Mouse (Mus musculus) hindbrain, embryonic 10.5 days (tissue): Measurements from ENCODE around the gene Mcfd2. TPM values are rescaled to one million over a fixed set of nuclear protein-coding genes. Genes with fewer than 3 reads are reported as not detected.
A peak's percentile ranks its signal among the peaks of the same experiment; 100 is the strongest.

Source experiments
- DNase-seq: peaks from one replicate; pipeline ENCODE4 v3.0.0-alpha.2; 2017; ENCODE audit warnings: low spot score
- H3K27ac ChIP-seq: fragments of 300-500 bp; sonication (generic); 2 replicates; pipeline ENCODE4 v1.5.1; 2016; ENCODE audit warnings: mild to moderate bottlenecking, moderate library complexity
- H3K27me3 ChIP-seq: fragments of 300-500 bp; sonication (generic); 2 replicates; pipeline ENCODE4 v1.6.1; 2016; ENCODE audit warnings: mild to moderate bottlenecking; ENCODE audit not compliant: poor library complexity, insufficient read depth, severe bottlenecking
- H3K36me3 ChIP-seq: fragments of 300-500 bp; sonication (generic); 2 replicates; pipeline ENCODE4 v1.6.1; 2016; ENCODE audit warnings: mild to moderate bottlenecking, moderate library complexity
- H3K4me1 ChIP-seq: fragments of 300-500 bp; sonication (generic); replicated peaks from 2 replicates; pipeline ENCODE4 v1.6.1; 2016; ENCODE audit warnings: mild to moderate bottlenecking
- H3K4me3 ChIP-seq: fragments of 300-500 bp; sonication (generic); 2 replicates; pipeline ENCODE4 v1.5.1; 2016; ENCODE audit warnings: mild to moderate bottlenecking, moderate library complexity
- H3K9me3 ChIP-seq: fragments of 300-500 bp; sonication (generic); 2 replicates; pipeline ENCODE4 v1.6.1; 2016; ENCODE audit warnings: mild to moderate bottlenecking, moderate library complexity
- WGBS: fragments of 180-500 bp; shearing (Covaris S2); methylation state at CpG from one replicate; pipeline ENCODE4 v1.1.7; 2016; 5-methylcytosine and 5-hydroxymethylcytosine counted together
- polyA plus RNA-seq: library from polyadenylated mRNA; unstranded; fragments of >200 nt; fragmentation: Nextera tagmentation; extraction: Ambion mirVana; gene quantifications from 2 replicates; pipeline ENCODE4 v1.2.1, GENCODE M21; 2016

The Mcfd2 gene
- polyA plus RNA-seq, 1 experiment from 2014 or later: 70.1 TPM

- H3K4me3 ChIP-seq: no peak overlapping the region
- peaks cover 79% of the 10 kb centered on the region for H3K27me3 ChIP-seq
- 80% methylated on average over 23 of the region's 23 CpGs for WGBS
- no peak overlapping the region for H3K27ac ChIP-seq
- H3K4me1 ChIP-seq: peaks cover 53% of the 10 kb centered on the region
- DNase-seq: no peak
- no peaks in the 10 kb centered on the region for H3K36me3 ChIP-seq
- H3K9me3 ChIP-seq: no peaks in the 10 kb centered on the region
These were observed 20.2 kb upstream of the Mcfd2 start for GRCm38 (mm10) chr17:87285731-87286465.

GRCm38 (mm10) chr17:87284482-87285040, 18.8 kb upstream of the Mcfd2 start:
- peak overlapping the region; percentile 84; the same call in 1 of the 2 replicates for H3K4me3 ChIP-seq
- DNase-seq: no peak
- peaks cover 77% of the 10 kb centered on the region for H3K27me3 ChIP-seq

GRCm38 (mm10) chr17:87283755-87284481, 18.2 kb upstream of the Mcfd2 start:
- H3K4me3 ChIP-seq: peak overlapping the region; percentile 84
- H3K27me3 ChIP-seq: peaks cover 73% of the 10 kb centered on the region
- H3K4me1 ChIP-seq: peaks cover 57% of the 10 kb centered on the region

More at GRCm38 (mm10) chr17:87284482-87285040, 18.8 kb upstream of the Mcfd2 start:
- no peak overlapping the region for H3K27ac ChIP-seq
- WGBS: 67% methylated on average over 7 of the region's 7 CpGs
- H3K4me1 ChIP-seq: peaks cover 57% of the 10 kb centered on the region
- H3K9me3 ChIP-seq: no peaks in the 10 kb centered on the region
- H3K36me3 ChIP-seq: no peaks in the 10 kb centered on the region

GRCm38 (mm10) chr17:87283055-87283754, 17.5 kb upstream of the Mcfd2 start:
- under 1% methylated on average over 56 of the region's 56 CpGs for WGBS
- H3K36me3 ChIP-seq: no peaks in the 10 kb centered on the region
- H3K27me3 ChIP-seq: peaks cover 66% of the 10 kb centered on the region
- peak overlapping the region; percentile 96 for H3K27ac ChIP-seq
- H3K4me3 ChIP-seq: peak overlapping the region; percentile 84
- H3K4me1 ChIP-seq: peaks cover 54% of the 10 kb centered on the region
- no peaks in the 10 kb centered on the region for H3K9me3 ChIP-seq
- no peak for DNase-seq

More at GRCm38 (mm10) chr17:87283755-87284481, 18.2 kb upstream of the Mcfd2 start:
- Histone ChIP-seq H3K9me3 (no peaks in the 10 kb centered on the region), H3K36me3 (no peaks in the 10 kb centered on the region), H3K27ac (no peak overlapping the region)
- 3% methylated on average over 21 of the region's 21 CpGs for WGBS
- DNase-seq: peak; percentile 43

- H3K27ac ChIP-seq: peak within 1 kb of the TSS; percentile 96
- H3K4me3 ChIP-seq: peak within 1 kb of the TSS; percentile 84
- WGBS: under 1% methylated on average over 37 of the region's 38 CpGs
- H3K36me3 ChIP-seq: no peaks in the 10 kb centered on the region
- H3K27me3 ChIP-seq: peaks cover 60% of the 10 kb centered on the region
- H3K4me1 ChIP-seq: peaks cover 49% of the 10 kb centered on the region
- H3K9me3 ChIP-seq: no peaks in the 10 kb centered on the region
- peak; percentile 95 for DNase-seq
These were observed 16.9 kb upstream of the Mcfd2 start, which contains the start of gene Ttc7 for GRCm38 (mm10) chr17:87282706-87283053. TSS of gene Ttc7 (plus strand) at chr17:87282886.

- WGBS: under 1% methylated on average over 44 of the region's 44 CpGs
- Histone ChIP-seq H3K27me3 (peaks cover 55% of the 10 kb centered on the region), H3K9me3 (no peaks in the 10 kb centered on the region)
These were observed 16.4 kb upstream of the Mcfd2 start for GRCm38 (mm10) chr17:87282007-87282705.

GRCm38 (mm10) chr17:87275363-87276341, 9.9 kb upstream of the Mcfd2 start:
- no peak overlapping the region for H3K4me3 ChIP-seq
- 68% methylated on average over 15 of the region's 15 CpGs for WGBS

More at GRCm38 (mm10) chr17:87282007-87282705, 16.4 kb upstream of the Mcfd2 start:
- Histone ChIP-seq H3K4me1 (peaks cover 46% of the 10 kb centered on the region), H3K36me3 (no peaks in the 10 kb centered on the region), H3K4me3 (peak overlapping the region; percentile 84), H3K27ac (peak overlapping the region; percentile 96)
- DNase-seq: peak; percentile 86

GRCm38 (mm10) chr17:87269454-87269853, 3.7 kb upstream of the Mcfd2 start:
- 85% methylated on average over 6 of the region's 6 CpGs for WGBS
- DNase-seq: no peak
- Histone ChIP-seq H3K27ac (no peak overlapping the region), H3K27me3 (peaks cover 10% of the 10 kb centered on the region; the same call in 1 of the 2 replicates), H3K4me1 (peaks cover 16% of the 10 kb centered on the region), H3K36me3 (0 out of 2 replicates have a peak, but pooled peaks cover under 1% of the 10 kb centered on the region), H3K4me3 (no peak overlapping the region), H3K9me3 (peaks cover 3% of the 10 kb centered on the region; the same call in 1 of the 2 replicates)

More at GRCm38 (mm10) chr17:87275363-87276341, 9.9 kb upstream of the Mcfd2 start:
- Histone ChIP-seq H3K4me1 (peaks cover 3% of the 10 kb centered on the region; the same call in 1 of the 2 replicates), H3K27ac (no peak overlapping the region), H3K36me3 (no peaks in the 10 kb centered on the region), H3K9me3 (peaks cover 3% of the 10 kb centered on the region; the same call in 1 of the 2 replicates), H3K27me3 (peaks cover 5% of the 10 kb centered on the region)
- no peak for DNase-seq

GRCm38 (mm10) chr17:87264927-87265791, 576 bp downstream of the Mcfd2 start:
- 7% methylated on average over 28 of the region's 28 CpGs for WGBS
- DNase-seq: no peak
- Histone ChIP-seq H3K4me3 (peak overlapping the region; percentile 91), H3K27me3 (peaks cover 10% of the 10 kb centered on the region; the same call in 1 of the 2 replicates), H3K9me3 (peaks cover 14% of the 10 kb centered on the region; the same call in 1 of the 2 replicates), H3K27ac (peak overlapping the region; percentile 94), H3K4me1 (peaks cover 23% of the 10 kb centered on the region), H3K36me3 (peaks cover 43% of the 10 kb centered on the region)

GRCm38 (mm10) chr17:87264054-87264830, 1.5 kb downstream of the Mcfd2 start:
- H3K9me3 ChIP-seq: peaks cover 16% of the 10 kb centered on the region; the same call in 1 of the 2 replicates
- peak overlapping the region; percentile 91 for H3K4me3 ChIP-seq
- H3K27me3 ChIP-seq: peaks cover 10% of the 10 kb centered on the region; the same call in 1 of the 2 replicates
- H3K27ac ChIP-seq: no peak overlapping the region; the same call in 1 of the 2 replicates
- peaks cover 23% of the 10 kb centered on the region for H3K4me1 ChIP-seq
- H3K36me3 ChIP-seq: peaks cover 53% of the 10 kb centered on the region
- DNase-seq: no peak
- 96% methylated on average over 11 of the region's 11 CpGs for WGBS
